Mouse (Mus musculus) bone marrow, adult 2 months (tissue): ENCODE measurements at regions not wholly inside any gene's neighbourhood (a gene's known extent, or its start where the extent isn't known, plus 50 kb on each side); places are given as distances from the start of the nearest gene placed in this dataset.

Source experiments
- H3K27ac ChIP-seq: fragments of 200-500 bp; 2 replicates; pipeline ENCODE4 v1.5.1; 2012; ENCODE audit warnings: low read depth, mild to moderate bottlenecking, control low read depth, inconsistent platforms, low read length; ENCODE audit not compliant: control insufficient read depth, poor library complexity, insufficient read depth
- H3K4me1 ChIP-seq: fragments of 200-500 bp; 2 replicates; pipeline ENCODE4 v1.6.1; 2011; ENCODE audit warnings: low read length; ENCODE audit not compliant: control insufficient read depth, insufficient read depth
- H3K4me3 ChIP-seq: fragments of 200-500 bp; replicated peaks from 2 replicates; pipeline ENCODE3; 2011; ENCODE audit warnings: mild to moderate bottlenecking, low read depth, low read length, control low read depth; ENCODE audit not compliant: control insufficient read depth
- CTCF ChIP-seq: fragments of 200-500 bp; IDR thresholded peaks from 2 replicates; pipeline ENCODE4 v1.5.1; 2011; ENCODE audit warnings: low read length, control low read depth; ENCODE audit not compliant: control insufficient read depth, insufficient read depth
- POLR2A ChIP-seq: fragments of 200-500 bp; IDR thresholded peaks from 2 replicates; pipeline ENCODE4 v1.6.1; 2011; ENCODE audit warnings: low read depth, mild to moderate bottlenecking, control low read depth, low read length, borderline replicate concordance; ENCODE audit not compliant: control insufficient read depth
- WGBS: fragments of 180-500 bp; shearing (Covaris S2); methylation state at CpG from one replicate; pipeline ENCODE4 v1.1.7; 2018; 5-methylcytosine and 5-hydroxymethylcytosine counted together

DNA sequence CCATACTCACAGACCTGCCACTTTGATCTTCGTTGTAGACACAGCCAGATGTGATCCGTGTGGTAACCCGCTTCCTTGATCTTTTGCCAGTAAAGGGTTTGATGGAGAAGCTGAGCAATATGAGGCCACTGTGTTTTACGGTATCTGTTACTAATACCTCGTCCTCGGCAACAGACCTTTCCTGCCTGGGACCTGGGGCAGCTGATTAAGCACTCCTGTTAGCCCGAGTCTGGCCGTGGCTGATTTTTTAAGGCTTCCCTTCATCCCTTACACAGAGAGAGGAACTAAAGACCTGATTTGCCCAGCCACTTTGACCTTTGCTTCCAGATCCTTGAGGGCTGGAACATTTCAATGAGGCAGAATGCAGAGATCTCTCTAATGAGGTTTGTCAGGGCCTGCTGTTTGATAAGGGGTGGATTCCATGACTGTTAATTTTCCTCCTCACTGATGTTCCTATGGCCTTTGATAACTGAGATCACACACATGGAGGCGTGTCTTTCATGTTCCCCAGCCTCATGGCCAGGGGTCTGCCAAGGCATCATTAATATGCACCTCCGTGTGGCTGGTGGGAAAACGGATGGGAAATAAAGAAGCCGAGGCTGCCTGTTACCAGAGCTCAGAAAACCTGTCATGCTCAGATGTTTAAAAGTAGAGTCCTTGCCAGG lies 231.0 kb upstream of the Mpped2 start:
- no peak overlapping the region for H3K27ac ChIP-seq
- no peaks in the 10 kb centered on the region for H3K4me1 ChIP-seq
- 60% methylated on average over 12 of the region's 12 CpGs for WGBS
- H3K4me3 ChIP-seq = no peak overlapping the region
- TF ChIP-seq POLR2A = no peak
- no peak for TF ChIP-seq CTCF

DNA sequence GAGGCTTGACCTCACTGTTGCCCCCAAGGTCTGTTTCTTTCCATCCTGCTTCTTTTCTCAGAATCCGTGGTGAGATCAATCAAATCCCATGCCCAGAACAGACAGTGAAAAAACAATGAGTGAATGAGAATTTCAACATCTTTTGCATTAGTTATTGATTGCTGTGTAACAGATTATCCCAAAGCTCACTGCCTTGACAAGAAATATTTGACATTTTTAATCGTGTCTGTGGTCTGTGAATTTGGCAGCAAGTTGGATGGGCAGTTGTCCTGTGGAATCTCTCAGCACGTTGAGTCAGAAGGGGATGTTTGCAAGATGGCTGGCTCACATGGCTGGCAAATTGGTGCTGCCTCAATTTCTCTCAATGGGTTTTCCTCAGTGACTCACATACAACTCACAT lies 228.0 kb upstream of the Mpped2 start:
- Histone ChIP-seq H3K4me3 (no peak overlapping the region), H3K27ac (no peak overlapping the region), H3K4me1 (no peaks in the 10 kb centered on the region)
- WGBS = 76% methylated on average over 3 of the region's 3 CpGs
- TF ChIP-seq POLR2A (no peak), CTCF (no peak)

DNA sequence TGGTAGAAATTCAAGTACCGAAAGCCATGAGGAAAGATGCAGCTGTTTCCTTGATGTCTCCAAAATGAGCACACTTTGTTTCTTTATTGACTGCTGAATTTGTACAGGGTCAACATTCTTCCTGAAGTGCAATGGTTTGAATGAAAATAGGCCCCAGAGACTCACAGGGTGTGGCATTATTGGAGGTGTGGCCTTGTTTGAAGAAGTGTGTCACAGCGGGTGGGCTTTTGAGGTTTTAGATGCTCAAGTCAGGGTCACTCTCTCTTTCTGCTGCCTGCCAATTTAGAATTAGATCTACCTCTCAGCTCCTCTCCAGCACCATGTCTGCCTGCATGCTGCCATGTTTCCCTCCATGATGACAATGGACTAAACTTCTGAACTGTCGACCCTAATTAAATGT lies 227.2 kb upstream of the Mpped2 start:
- Histone ChIP-seq H3K4me1 (no peaks in the 10 kb centered on the region), H3K27ac (no peak overlapping the region), H3K4me3 (no peak overlapping the region)
- WGBS = 82% methylated on average over 3 of the region's 3 CpGs
- TF ChIP-seq CTCF (no peak), POLR2A (no peak)

DNA sequence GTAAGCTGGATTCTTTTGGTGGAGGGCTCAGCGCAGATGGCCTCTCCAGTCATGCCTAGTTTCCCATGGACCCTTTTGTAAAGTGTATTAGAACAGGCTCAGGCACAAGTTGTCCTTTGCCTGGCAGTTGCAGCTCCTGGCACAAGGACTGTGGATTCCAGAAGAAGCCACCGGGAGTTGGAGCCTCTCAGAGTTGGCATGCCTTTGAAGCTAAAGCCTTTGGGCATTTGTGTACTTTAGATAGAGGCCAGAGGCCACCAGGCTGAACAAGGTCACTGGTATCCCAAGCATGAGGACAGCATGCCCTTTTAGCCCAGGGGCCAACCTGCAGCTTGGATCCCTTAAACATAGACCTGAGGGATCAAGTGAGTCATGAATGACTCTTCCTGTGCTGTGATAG lies 223.9 kb upstream of the Mpped2 start:
- Histone ChIP-seq H3K4me1 (no peaks in the 10 kb centered on the region), H3K27ac (no peak overlapping the region), H3K4me3 (no peak overlapping the region)
- no peak for TF ChIP-seq POLR2A
- WGBS = 80% methylated on average over 2 of the region's 2 CpGs

DNA sequence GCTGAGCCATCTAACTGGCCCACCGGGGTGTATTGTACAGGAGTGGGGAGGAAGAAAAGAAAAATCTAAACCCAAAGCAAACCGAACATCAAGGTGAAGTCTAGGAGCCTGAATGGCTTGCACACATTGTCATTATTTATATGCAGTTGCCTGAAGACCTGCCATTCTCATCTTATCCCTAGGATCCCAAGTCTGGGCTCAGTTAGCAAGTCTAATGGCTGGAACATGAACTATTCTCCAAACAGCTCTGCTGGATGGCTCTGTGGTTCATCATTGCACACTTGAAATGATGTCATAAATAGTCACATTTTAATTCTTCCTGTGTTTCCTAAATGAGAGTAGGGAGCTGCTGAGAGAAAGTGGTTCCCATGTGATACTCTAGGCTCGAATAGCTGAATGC lies 219.6 kb upstream of the Mpped2 start:
- H3K4me3 ChIP-seq = no peak overlapping the region
- H3K27ac ChIP-seq = no peak overlapping the region
- 68% methylated on average over 3 of the region's 3 CpGs for WGBS
- no peak for TF ChIP-seq POLR2A
- TF ChIP-seq CTCF = no peak
- H3K4me1 ChIP-seq = no peaks in the 10 kb centered on the region

DNA sequence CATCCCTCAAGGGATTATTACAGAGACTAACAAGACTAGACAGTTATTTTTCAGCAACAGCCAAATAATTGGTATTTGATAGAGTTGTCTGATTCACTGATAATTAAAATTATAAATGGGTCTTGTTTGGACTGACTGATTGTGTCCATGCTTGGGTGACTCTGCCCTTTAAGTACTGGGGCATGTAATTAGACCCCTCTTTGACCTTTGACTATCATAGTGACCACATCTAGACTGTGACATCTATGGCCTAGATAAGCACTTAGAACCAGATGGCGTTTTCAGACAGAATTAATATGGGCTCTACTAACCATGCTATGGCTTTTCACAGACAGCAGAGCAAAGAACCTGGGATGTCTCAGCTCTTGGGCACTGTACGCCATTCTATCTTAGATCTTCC lies 215.1 kb upstream of the Mpped2 start:
- 81% methylated on average over 2 of the region's 2 CpGs for WGBS
- Histone ChIP-seq H3K4me3 (no peak overlapping the region), H3K4me1 (no peaks in the 10 kb centered on the region), H3K27ac (no peak overlapping the region)
- no peak for TF ChIP-seq CTCF
- TF ChIP-seq POLR2A = no peak

DNA sequence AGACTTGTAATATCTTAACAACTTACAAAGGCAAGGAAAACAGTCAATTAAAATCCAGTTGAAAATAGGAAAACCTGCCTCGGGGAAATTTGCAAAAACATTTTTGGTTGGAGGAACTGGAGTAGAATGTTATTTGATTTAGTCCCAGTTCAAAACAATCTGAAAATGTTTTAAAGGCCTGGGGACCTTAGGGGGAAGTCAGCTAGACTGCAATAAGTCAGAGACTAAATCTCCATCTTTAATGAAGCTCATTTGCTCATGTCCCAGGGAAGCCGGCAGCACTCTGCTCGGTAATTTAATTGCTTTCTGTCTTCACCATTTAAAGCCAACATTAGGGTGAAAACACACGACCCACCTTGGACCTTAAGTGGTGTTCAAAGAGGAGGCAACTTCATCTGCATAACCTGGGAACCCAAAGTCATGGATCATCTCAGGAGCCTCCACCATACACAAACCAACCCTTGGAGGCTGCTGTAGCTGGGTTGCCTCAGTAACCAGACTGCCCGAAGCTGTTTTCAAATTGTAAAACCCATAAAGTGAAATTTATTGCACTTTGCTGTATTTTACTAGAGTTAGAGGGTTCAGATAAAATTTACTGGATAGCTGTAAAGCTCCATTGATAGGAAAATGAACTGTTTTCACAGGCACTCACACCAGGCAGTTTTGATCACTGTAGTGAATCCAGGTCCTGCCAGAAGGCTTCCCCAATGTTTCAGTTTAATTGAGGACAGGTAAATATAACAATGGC lies 205.6 kb upstream of the Mpped2 start:
- H3K27ac ChIP-seq = no peak overlapping the region
- no peaks in the 10 kb centered on the region for H3K4me1 ChIP-seq
- H3K4me3 ChIP-seq = no peak overlapping the region
- WGBS = 74% methylated on average over 5 of the region's 5 CpGs
- TF ChIP-seq CTCF (no peak), POLR2A (no peak)

DNA sequence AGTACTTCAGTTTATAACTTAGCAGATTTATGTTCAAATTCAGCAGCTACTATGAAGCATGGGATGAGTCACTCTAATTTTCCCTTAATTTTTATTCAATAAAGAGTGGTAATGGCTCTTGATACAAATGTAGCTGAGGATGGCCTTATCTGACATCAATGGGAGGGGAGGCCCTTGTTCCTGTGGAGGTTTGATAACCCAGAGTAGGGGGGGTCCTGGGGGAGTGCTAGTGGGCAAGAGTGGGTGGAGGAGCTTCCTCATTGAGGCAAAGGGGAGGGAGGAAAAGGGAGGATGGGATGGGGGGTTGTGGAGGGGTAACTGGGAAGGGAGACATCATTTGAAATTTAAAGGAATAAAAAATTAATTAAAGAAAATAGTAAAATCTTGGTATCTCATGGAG lies 194.3 kb upstream of the Mpped2 start:
- Histone ChIP-seq H3K4me3 (no peak overlapping the region), H3K4me1 (no peaks in the 10 kb centered on the region), H3K27ac (no peak overlapping the region)
- TF ChIP-seq POLR2A (no peak), CTCF (no peak)

DNA sequence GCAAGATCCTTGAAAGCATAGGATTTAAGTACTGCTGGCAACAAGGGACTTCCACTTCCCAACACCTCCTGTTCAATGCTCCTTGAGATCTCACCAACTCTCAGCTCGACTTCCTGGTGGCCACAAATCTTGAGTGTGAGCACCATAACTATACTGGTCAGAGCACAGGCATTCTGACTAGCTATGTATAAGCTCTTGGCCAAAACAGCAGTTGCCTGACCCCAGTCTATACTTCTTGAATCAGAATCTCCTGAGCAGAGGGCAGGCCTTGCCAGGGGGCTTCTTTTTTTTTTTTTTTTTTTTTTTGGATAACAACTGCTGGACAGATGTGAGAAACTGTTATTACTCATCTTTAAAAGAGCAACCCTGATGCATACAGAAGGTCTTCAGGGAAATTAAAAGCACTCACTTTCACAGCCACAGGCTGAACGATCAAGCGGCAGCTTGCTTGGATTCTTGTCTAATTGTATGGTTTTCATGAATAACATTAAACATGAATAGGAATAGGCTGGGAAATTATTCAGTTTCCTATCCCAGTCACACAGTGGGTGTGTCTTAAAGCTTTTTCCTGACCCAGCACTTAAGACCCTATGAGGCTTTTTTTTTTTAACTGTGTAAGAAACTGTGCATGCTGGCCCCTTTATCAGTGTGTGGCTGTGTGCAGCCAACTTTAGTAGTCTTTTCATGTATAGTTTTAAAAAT lies 193.7 kb upstream of the Mpped2 start:
- H3K4me3 ChIP-seq = no peak overlapping the region
- no peak overlapping the region for H3K27ac ChIP-seq
- 70% methylated on average over 3 of the region's 3 CpGs for WGBS
- H3K4me1 ChIP-seq = no peaks in the 10 kb centered on the region
- TF ChIP-seq CTCF (no peak), POLR2A (no peak)
